Mouse (Mus musculus) T-helper 2 cell (primary cell): Measurements from ENCODE around the gene Rrp1b.
"Not testable (repeated sequence)": the region's sequence is repeated elsewhere in the genome, so short reads cannot be mapped to it uniquely, and the experiment has no call there.

ENCODE experiments used
- in situ Hi-C: fragments of 300-600 bp; cut with MboI, MseI; formaldehyde crosslinking; loops from one replicate; pipeline ENCODE4 v1.15.1; 2025; ENCODE audit warnings: high pct_unique_total_duplicates

Gene Rrp1b

GRCm38 (mm10) chr17:32087069-32087468, 51.2 kb downstream of the Rrp1b start:
- in situ Hi-C loops: no loop called here

DNA sequence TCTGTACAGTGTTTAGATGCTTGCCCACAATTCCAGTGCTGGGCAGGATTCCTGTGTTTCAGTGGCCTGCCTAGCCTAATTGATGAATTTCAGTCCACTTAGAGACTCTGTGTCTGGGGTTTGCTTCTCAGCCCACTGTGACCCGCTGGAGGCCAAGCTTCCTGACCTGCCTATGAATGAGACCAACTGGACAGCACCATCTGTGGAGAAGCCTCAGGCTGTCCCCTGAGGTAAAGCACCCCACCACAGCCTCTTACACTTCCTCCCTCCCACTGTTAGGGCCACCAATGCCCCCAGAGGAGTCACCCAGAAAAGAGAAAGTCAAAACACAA, 55.1 kb downstream of the Rrp1b start:
- in situ Hi-C loops: no loop called here

DNA sequence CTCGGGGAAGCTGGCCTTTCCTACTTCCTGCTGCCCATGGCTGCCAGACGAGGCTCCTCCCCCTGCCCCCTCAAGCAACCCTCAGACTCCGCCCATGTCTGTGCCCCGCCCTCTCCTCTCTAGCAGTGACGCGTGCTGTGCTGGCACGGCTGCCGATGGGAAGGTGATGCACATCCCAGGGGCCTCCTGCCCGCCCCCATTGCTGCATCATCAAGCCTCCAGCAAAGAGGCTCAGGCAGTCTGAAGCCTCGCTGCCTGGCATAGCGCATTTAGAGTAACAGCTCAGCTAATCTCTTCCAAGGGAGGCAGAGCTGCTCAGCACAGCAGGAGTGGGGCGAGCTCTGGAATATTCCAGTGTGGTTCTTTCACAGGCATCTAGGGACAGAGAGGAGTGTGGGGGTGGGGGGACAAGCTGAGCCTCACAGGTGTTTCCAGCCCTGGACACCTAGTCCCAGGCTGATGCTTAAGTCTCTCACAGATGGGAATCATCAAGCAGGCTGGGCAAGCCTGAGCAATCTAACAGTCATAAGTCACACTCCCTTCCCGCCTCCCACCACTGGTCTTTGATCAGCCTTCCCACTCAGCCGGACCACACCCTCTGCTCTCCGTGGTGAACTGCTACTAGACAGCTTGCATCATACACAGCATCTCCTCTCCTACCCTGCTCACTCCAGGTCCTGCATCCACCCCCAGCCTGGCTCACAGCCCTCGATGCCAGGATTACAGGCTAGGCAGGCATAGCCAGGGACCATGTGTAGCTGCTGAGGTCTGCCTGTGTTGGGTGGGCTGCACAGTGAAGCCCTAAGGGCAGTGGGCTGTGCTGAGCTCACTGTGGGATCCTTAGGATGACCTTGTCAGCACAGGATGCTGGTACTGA, 55.7 kb downstream of the Rrp1b start:
- in situ Hi-C loops: not testable (repeated sequence)

DNA sequence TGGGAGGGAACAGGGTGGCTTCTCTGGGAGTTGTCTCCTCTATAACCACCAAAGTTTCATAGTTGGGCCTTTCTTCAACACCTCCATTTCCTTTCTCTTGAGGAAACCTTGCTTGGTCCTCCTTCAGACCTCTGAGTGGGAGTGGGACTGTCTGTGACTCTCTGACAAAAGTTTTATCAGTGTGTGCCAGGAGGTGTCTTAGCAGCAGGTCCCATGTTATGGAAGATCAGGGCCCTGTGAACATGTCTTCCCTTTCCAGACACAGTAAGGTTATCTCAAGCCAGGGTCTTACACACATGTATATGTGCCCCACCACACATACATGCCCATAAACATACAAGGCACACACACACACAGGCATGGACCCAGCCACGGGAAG, 56.3 kb downstream of the Rrp1b start:
- in situ Hi-C loops: no loop called here

GRCm38 (mm10) chr17:32092895-32093294, 57.0 kb downstream of the Rrp1b start:
- in situ Hi-C loops: no loop called here

GRCm38 (mm10) chr17:32097676-32098075, 61.8 kb downstream of the Rrp1b start:
- in situ Hi-C loops: no loop called here

- in situ Hi-C loops: not testable (repeated sequence)
Observed at GRCm38 (mm10) chr17:32098905-32099304, 63.0 kb downstream of the Rrp1b start.

GRCm38 (mm10) chr17:32099574-32099942, 63.7 kb downstream of the Rrp1b start:
- in situ Hi-C loops: no loop called here

GRCm38 (mm10) chr17:32099943-32100586, 64.2 kb downstream of the Rrp1b start:
- in situ Hi-C loops: no loop called here

- in situ Hi-C loops: no loop called here
Observed at GRCm38 (mm10) chr17:32103054-32103453, 67.2 kb downstream of the Rrp1b start.

DNA sequence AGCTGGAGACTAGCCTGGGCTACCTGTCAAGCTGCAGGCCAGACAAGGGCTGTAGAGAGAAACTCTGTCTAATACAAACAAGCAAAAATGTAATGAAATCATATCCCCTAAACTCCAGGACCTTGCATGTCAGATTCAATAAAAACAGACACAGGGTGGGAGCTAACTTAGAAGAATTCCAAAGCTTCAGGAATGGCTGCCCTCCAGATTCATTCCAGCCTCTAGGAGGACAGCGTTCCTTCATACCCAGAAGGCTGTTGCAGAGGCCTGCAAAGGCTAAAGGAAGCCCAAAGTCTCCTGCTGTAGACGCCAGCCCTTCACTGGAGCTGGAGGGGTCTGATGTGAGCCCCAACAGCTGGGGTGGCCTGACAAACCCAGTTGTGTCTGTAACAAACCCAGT, 70.5 kb downstream of the Rrp1b start:
- in situ Hi-C loops: no loop called here

- in situ Hi-C loops: no loop called here
Observed at GRCm38 (mm10) chr17:32107877-32108276, 72.0 kb downstream of the Rrp1b start.

- in situ Hi-C loops: not testable (repeated sequence)
Observed at GRCm38 (mm10) chr17:32108320-32109011, 72.6 kb downstream of the Rrp1b start.

DNA sequence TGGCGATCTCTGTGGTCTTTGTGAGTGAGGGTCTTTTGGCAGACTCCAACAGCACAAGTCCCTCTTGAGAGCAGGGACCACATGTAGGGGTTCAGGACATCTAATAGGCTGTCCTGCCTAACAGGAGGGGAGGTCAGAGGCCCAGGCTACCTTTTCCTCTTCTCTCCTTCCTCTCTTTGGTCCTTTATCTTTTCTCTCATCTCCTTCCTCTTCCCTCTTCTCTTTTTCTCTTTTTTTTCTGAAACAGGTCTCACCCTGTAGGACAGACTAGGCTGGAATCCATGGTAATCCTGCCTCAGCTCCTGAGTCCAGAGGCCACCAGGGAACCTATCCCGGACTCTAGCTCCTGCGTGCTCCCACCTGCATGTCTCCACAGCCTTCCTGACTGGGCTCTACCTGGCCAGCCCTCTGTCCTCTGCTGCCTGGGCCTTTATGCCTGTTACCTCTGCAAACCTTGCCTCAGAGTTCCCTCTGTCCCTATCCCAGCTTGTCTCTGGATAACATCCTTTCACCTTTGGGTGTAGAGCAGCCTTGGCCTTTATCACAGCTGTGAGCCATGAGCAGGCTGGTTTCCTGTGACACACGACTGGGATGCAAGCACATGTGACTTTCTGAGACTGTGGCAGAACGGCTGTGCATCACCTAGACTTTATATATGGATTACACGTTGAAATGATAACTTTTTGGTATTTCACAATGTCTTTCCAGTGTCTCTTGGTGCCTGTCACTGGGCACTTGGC, 73.5 kb downstream of the Rrp1b start:
- in situ Hi-C loops: no loop called here

DNA sequence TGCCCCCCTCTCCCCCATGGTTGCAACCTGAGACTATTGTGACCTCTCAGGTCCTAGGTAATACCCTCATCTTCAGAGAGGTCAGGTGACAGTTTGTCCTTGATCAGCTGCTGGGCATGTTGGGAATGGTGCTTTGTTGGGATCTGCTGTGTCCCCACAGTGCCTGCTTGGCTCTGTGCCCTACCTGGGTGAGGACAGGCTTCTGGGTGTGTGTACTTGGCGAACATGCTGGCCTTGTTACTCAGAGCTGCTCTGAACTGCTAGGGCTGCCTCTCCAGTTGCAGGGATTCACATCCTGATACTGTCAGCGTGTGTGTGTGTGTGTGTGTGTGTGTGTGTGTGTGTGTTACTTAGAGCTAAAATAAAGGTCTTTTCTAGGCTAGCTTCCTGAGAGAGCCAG, 74.5 kb downstream of the Rrp1b start:
- in situ Hi-C loops: no loop called here

DNA sequence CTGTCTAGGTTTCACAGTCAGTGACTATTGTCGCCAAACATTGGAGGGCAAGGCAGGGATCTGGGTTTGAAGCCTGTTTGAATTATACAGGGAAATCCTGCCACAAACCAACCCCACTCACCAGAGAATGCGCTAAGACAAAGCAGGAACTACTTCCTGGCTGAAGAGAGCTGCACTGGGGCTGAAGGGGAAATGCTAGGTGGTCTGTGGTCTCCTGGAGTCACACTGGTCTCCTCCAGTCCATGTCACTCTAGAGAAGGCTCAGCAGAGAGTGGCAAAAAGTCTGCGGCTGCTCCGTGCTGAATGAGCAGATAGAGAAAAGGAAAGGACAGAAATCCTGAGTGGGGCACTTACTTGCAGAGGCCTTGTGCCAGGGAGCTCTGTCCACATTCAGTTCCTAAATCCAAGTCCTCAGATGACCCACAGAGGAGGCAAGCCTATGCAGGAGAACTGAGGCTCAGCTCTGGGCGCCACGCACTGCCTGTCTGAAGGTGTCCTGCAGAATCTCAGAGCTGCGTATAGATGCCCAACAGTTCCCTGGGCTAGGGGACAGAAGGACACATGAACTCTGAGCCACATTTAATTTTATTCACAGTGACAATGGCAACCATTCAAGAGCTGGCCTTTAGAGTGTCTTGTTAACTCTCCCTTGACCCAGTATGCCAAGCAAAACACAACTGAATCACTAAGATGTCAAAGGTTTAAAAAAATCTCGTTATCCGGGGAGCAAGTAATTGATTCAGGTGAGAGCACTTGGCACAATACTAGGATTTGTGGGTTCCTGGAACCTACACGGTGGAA, 75.3 kb downstream of the Rrp1b start:
- in situ Hi-C loops: no loop called here
